Mouse (Mus musculus): ENCODE measurements at regions not wholly inside any gene's neighbourhood (a gene's known extent, or its start where the extent isn't known, plus 50 kb on each side); places are given as distances from the start of the nearest gene placed in this dataset.

GRCm38 (mm10) chr15:54097498-54097897 is 212.8 kb downstream of the Gm7489 start:
- TF ChIP-seq USF1 (IDR thresholded peaks at IDR 0.05; ENCODE audit: low read depth) = no peak
- no peak for TF ChIP-seq POLR2A (IDR thresholded peaks at IDR 0.05; ENCODE audit: insufficient read length, low read depth)
- TF ChIP-seq TCF12 (IDR thresholded peaks at IDR 0.05; ENCODE audit: insufficient read depth, poor library complexity, severe bottlenecking) = no peak
- TF ChIP-seq MAX (IDR thresholded peaks at IDR 0.05; ENCODE audit: low read depth) = no peak
- no peak for TF ChIP-seq CEBPB (IDR thresholded peaks at IDR 0.05; ENCODE audit: insufficient read depth, poor library complexity, severe bottlenecking)
- no peak for TF ChIP-seq MYOG (IDR thresholded peaks at IDR 0.05; ENCODE audit: control insufficient read depth in 1 of 3, insufficient read depth in 1 of 3, insufficient read length in 2 of 3, low read depth in 2 of 3)
- TF ChIP-seq POLR2AphosphoS2 (IDR thresholded peaks at IDR 0.05; ENCODE audit: insufficient read length, low read depth) = no peak

All from myocyte (in vitro differentiated cells).